Mouse (Mus musculus) testis, adult 2 months (tissue): ENCODE data around the gene Cbx4.

ENCODE experiments used
- CTCF ChIP-seq: fragments of 200-500 bp; IDR thresholded peaks from 2 replicates; pipeline ENCODE4 v1.5.1; 2012; ENCODE audit warnings: low read depth, mild to moderate bottlenecking, inconsistent platforms, low read length, moderate library complexity; ENCODE audit not compliant: control insufficient read depth, insufficient read depth, insufficient replicate concordance
- POLR2A ChIP-seq: fragments of 200-500 bp; IDR thresholded peaks from 2 replicates; pipeline ENCODE4 v1.6.1; 2012; ENCODE audit warnings: low read depth, mild to moderate bottlenecking, inconsistent platforms, low read length, moderate library complexity; ENCODE audit not compliant: control insufficient read depth

GRCm38 (mm10) chr11:119082638-119083599 is 3.1 kb downstream of the Cbx4 start:
- TF ChIP-seq CTCF (no peak), POLR2A (no peak)
